Mouse (Mus musculus): ENCODE measurements around the gene Krcc1. TPM values are rescaled to one million over a fixed set of nuclear protein-coding genes. Genes with fewer than 3 reads are reported as not detected.

The Krcc1 gene
- 25.3 and 26.6 TPM in 2 replicates for polyA plus RNA-seq (2016; fragmentation: Nextera tagmentation; extraction: Ambion mirVana)

DNA sequence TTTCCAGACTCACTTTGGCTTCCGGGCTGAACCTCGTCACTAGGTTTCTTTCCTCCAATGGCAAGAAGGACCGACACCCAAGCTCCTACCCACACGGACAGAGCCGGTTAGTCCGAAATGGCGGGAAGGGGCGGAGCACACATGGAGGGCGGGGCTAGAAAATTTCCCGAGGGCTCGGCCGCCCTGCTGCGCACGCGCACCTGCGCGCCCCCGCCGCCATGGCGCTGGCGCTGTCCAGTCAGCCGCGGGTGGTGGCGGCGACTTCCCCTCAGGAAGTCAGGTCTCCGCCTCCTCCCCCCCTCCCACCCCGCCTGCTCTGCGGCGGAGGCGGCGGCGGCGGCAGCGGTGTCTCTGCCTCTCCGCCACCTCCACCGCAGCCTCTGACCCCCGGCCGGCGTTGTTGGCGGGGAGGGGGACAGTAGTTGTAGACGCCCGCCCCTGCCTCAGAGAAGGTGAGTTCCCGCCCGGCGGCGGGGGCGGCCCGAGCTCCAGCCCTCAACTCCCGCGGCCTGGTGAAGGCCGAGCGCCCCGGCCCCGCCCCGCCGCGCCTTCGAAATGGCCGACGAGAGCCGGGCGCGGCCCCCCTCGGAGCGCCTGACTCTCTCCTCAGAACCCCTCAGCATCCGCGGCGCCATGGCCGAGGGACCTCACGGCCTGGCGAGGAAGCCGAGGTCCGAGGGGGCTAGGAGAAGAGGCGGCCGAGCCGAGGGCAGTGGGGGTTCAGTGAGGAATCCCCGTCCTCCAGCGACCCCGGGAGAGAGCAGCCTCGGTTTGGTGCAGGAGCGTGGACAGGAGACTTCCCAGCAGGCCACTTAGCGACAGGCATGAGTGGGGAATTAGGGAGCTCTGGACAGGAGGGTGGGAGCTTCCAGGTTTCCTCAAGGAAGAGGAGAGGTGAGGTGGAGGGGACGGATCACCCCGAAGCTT, at the start of gene Krcc1:
Gene Krcc1 (plus strand): TSS at position 289 of the 927 bp plus-strand sequence.
- Histone ChIP-seq H3K4me2 (replicated peaks) (peak within 1 kb of the TSS; percentile 77), H3K4me3 (peak within 1 kb of the TSS; percentile 89), H3K36me3 (no peaks in the 10 kb centered on the region), H3K9ac (peak within 1 kb of the TSS; percentile 97), H3K27me3 (replicated peaks) (no peaks in the 10 kb centered on the region), H3K27ac (peak within 1 kb of the TSS; percentile 86), H3K4me1 (peaks cover 11% of the 10 kb centered on the region), H3K9me3 (no peaks in the 10 kb centered on the region)
- under 1% methylated on average over 73 of the region's 84 CpGs for WGBS
- ATAC-seq (ENCODE audit: low FRiP score, low read depth), result peak; percentile 94

DNA sequence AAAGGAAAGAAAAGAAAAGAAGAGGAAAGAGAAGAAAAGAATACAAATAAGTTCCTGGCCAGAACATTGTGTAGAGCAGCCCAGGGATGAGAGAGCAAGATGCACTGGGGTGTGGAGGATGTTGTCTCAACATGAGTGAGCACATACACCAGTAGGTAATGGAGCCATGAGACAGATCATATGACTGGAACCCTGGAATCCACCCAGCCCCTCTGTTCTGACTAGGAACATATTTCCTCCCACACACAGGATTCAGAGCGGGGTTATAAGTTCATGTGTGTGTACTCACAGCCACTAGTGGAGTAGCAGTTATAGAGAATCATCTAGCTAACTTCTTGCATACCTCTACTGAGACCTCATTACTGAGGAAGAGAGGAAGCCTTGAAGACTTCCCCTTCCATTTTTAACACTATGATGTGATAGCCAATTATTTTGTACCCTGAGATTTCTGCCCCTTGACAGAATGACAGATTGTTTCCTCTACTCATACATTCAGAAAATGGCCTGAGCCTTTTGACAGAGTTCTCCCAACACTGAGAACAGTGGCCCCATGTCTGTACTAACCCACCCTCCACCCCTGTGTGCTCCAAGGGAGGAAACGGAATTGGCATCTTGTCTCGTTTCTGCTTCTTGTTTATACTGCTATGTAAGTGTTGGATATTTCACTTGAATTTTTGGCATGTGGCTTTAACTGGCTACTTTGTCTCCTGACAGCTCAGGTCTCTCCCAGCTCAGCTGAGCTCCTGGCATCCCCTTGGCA, 47.1 kb upstream of the Krcc1 start:
- H3K27ac ChIP-seq, result no peak overlapping the region
- no peak overlapping the region for H3K4me2 ChIP-seq (replicated peaks)
- H3K4me1 ChIP-seq, result peaks cover 8% of the 10 kb centered on the region
- 87% methylated on average over 3 of the region's 3 CpGs for WGBS
- ATAC-seq (ENCODE audit: low FRiP score, low read depth), result no peak
- no peaks in the 10 kb centered on the region for H3K36me3 ChIP-seq
- no peaks in the 10 kb centered on the region for H3K9me3 ChIP-seq
- H3K27me3 ChIP-seq (replicated peaks), result no peaks in the 10 kb centered on the region
- H3K4me3 ChIP-seq, result no peak overlapping the region
- no peak overlapping the region for H3K9ac ChIP-seq

DNA sequence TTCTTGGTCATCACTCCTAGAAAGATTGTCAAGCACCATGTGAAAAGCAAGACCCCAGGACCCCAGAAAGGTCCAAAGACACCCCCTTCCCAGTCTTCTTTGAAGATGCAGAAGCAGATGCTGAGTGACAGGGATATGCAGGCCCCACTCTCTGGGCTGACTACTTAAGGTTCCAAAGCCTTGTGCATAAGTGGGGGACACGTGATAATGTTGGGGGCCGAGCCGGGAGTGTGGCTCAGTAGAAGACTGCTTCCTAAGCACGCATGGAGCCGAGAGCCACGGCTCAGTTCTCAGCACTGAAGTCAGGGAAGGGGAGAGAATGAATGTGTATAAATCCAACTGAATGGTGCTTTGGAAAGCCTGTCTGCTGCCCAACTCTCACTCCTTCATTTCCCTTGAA, 44.9 kb upstream of the Krcc1 start:
- Histone ChIP-seq H3K36me3 (no peaks in the 10 kb centered on the region), H3K4me1 (peaks cover 8% of the 10 kb centered on the region), H3K27ac (no peak overlapping the region), H3K4me2 (replicated peaks) (no peak overlapping the region), H3K9me3 (no peaks in the 10 kb centered on the region), H3K9ac (no peak overlapping the region), H3K27me3 (replicated peaks) (no peaks in the 10 kb centered on the region), H3K4me3 (no peak overlapping the region)
- no peak for ATAC-seq (ENCODE audit: low FRiP score, low read depth)
- 46% methylated on average over 6 of the region's 6 CpGs for WGBS

DNA sequence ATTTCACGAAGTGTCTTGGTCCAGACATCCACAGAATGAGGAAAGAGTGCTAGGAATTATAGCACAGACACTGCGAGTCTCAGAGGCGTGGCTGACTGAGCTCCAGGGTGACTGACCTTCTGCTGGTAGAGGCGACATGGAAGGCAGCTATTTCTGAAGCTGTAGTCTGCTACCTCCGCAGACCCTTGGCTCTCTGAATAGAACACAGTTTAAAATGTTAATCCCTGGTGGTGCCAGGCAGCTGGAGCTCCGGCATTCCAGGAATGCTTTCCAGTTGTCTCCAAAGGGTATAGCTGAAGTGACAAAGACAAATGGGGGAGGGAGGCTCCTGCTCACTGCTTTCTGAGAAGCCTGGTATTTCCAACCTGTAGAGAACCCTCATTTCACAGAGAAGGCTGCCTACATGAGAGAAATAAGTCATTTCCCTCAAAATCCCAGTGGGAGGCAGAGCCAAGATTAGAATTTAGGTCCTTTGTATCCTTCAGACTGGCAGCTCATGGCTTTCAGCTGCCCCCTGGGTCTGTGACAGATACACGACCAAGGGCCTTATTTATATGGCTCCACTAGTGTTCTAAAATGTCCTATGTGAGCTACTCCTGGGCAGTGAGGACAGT, 44.2 kb upstream of the Krcc1 start:
- H3K36me3 ChIP-seq, result no peaks in the 10 kb centered on the region
- H3K9me3 ChIP-seq, result no peaks in the 10 kb centered on the region
- H3K4me3 ChIP-seq, result no peak overlapping the region
- no peak overlapping the region for H3K9ac ChIP-seq
- no peak overlapping the region for H3K4me2 ChIP-seq (replicated peaks)
- H3K27ac ChIP-seq, result no peak overlapping the region
- peaks cover 8% of the 10 kb centered on the region for H3K4me1 ChIP-seq
- H3K27me3 ChIP-seq (replicated peaks), result no peaks in the 10 kb centered on the region
- WGBS, result 7% methylated on average over 7 of the region's 7 CpGs
- ATAC-seq (ENCODE audit: low FRiP score, low read depth), result 0 out of 2 replicates have a peak, but pooled peaks have one; percentile 25

DNA sequence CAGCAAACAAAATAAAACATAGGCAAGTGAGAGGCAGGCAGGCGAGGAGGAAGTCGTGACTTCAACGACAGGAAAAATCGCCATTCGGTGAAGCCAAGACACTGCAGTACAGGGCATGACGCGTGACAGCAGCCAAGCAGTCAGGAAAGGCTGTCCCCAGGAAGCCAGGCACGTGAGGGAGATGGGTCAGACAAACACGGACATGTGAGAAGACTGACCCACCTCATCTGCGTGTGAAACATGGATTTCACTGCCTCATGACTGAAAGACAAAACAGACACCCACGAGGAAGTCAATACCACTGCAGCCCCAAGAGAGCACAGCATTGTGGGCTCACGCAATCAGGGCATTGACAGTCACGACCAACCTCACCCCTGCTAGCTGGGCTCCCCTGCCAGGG, 36.4 kb upstream of the Krcc1 start:
- 85% methylated on average over 13 of the region's 13 CpGs for WGBS
- H3K4me2 ChIP-seq (replicated peaks), result no peak overlapping the region
- H3K4me1 ChIP-seq, result no peaks in the 10 kb centered on the region
- no peak for ATAC-seq (ENCODE audit: low FRiP score, low read depth)
- no peak overlapping the region for H3K27ac ChIP-seq
- no peaks in the 10 kb centered on the region for H3K36me3 ChIP-seq
- no peak overlapping the region for H3K9ac ChIP-seq
- no peak overlapping the region for H3K4me3 ChIP-seq
- H3K27me3 ChIP-seq (replicated peaks), result no peaks in the 10 kb centered on the region
- H3K9me3 ChIP-seq, result no peaks in the 10 kb centered on the region

DNA sequence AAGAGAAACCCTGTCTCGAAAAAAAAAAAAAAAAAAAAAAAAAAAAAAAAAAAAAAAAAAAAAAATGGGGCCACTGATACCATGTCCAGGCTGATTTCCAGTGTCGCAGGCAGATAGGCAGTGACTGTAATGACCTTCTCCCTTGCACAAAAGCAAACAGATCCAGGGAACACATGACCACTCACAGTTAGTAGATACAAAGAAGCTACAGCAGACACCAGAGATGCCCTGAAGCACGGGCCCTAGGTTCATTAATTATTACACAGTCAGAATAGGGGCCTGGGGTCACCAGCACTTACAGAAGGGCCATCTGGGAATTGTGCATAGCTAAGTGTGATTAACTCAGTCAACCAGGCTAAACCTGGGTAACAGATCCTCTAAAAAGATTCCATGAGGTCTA, 35.5 kb upstream of the Krcc1 start:
- H3K27ac ChIP-seq, result no peak overlapping the region

DNA sequence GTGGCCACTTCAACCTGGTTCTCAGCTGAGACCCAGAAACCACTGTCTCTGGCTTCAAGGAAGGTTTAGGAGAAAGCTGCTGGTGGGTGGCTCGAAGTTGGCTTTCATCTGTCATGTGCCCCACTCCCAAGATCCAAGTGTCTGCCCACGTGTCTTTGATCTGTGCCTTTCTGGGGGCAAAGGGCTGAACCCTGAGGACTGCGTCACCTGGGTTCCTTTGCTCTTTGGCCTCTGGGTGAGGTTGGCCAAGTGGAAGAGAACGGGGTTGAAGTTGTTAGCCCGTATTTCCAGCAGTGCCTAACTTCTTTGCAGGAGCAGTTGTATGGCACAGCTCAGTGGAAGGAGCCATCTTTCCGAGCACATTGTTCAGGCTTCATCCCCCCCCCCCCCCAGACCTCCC, 35.0 kb upstream of the Krcc1 start:
- Histone ChIP-seq H3K4me2 (replicated peaks) (no peak overlapping the region), H3K4me1 (no peaks in the 10 kb centered on the region), H3K9ac (no peak overlapping the region), H3K36me3 (no peaks in the 10 kb centered on the region), H3K27ac (no peak overlapping the region), H3K4me3 (no peak overlapping the region), H3K27me3 (replicated peaks) (no peaks in the 10 kb centered on the region), H3K9me3 (no peaks in the 10 kb centered on the region)
- WGBS, result 82% methylated on average over 6 of the region's 6 CpGs
- ATAC-seq (ENCODE audit: low FRiP score, low read depth), result no peak

More for the DNA sequence above, 35.5 kb upstream of the Krcc1 start:
- no peaks in the 10 kb centered on the region for H3K36me3 ChIP-seq
- H3K9ac ChIP-seq, result no peak overlapping the region
- no peak overlapping the region for H3K4me3 ChIP-seq
- H3K4me2 ChIP-seq (replicated peaks), result no peak overlapping the region
- WGBS, result 79% methylated on average over 3 of the region's 3 CpGs
- no peak for ATAC-seq (ENCODE audit: low FRiP score, low read depth)
- H3K27me3 ChIP-seq (replicated peaks), result no peaks in the 10 kb centered on the region
- H3K9me3 ChIP-seq, result no peaks in the 10 kb centered on the region
- H3K4me1 ChIP-seq, result no peaks in the 10 kb centered on the region

DNA sequence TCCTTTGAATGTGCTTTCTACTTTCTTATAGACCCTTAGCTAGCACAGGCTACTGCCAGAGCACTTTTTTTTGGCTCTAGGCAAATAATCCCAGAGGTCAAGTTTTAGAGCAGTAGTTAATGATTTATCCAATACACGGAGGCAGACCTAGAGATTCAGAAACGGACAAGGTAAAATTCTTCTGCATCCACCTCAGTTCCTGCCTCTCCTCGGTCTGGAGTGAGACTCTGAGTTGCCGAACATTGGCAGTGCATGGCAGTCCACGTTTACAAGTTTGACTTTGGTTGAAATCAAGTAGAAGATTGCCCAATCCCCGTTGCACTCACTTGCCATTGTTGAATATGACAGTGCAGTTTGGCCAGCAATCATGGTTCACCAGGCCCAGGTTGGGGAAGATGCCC, 34.4 kb upstream of the Krcc1 start:
- Histone ChIP-seq H3K36me3 (no peaks in the 10 kb centered on the region), H3K27ac (no peak overlapping the region), H3K9me3 (no peaks in the 10 kb centered on the region), H3K4me1 (no peaks in the 10 kb centered on the region), H3K9ac (no peak overlapping the region), H3K27me3 (replicated peaks) (no peaks in the 10 kb centered on the region), H3K4me2 (replicated peaks) (no peak overlapping the region), H3K4me3 (no peak overlapping the region)
- 84% methylated on average over 6 of the region's 6 CpGs for WGBS
- ATAC-seq (ENCODE audit: low FRiP score, low read depth), result no peak

DNA sequence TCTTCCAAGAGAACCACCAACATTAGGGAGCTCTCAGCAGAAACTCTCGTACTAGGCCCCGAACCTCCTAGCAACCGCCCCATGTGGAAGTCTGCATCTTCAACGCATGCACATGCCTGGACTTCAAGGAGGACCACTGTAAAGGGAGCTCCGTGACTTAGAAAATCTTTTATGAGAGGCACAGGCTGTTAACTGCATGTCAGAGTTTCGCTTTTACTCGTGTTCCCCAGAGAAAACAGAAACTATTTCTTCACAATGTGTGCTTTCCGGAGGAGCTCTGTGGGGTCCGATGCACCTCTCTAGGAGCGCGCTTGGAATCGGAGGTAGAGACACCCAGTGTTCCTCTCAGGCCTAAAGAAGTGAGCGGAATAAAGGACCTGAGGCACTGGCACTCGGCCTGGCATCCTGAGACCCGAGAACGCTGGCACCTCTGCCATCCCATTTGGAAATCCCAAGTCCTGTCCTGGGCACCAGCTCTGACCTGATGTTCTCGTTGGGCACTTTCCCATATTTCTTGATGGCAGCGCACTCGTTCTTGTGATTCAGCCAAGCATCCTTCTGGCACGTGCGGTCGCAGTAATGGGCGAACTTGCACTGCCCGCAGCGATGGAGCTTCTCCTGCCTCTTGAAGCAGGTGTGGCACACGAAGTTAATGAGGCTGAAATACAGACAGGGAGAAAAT, 32.3 kb upstream of the Krcc1 start:
- H3K9ac ChIP-seq, result no peak overlapping the region
- WGBS, result 92% methylated on average over 26 of the region's 26 CpGs
- no peak overlapping the region for H3K4me3 ChIP-seq
- H3K27me3 ChIP-seq (replicated peaks), result no peaks in the 10 kb centered on the region
- H3K4me1 ChIP-seq, result no peaks in the 10 kb centered on the region
- no peaks in the 10 kb centered on the region for H3K36me3 ChIP-seq
- no peaks in the 10 kb centered on the region for H3K9me3 ChIP-seq
- H3K27ac ChIP-seq, result no peak overlapping the region
- no peak overlapping the region for H3K4me2 ChIP-seq (replicated peaks)
- no peak for ATAC-seq (ENCODE audit: low FRiP score, low read depth)

DNA sequence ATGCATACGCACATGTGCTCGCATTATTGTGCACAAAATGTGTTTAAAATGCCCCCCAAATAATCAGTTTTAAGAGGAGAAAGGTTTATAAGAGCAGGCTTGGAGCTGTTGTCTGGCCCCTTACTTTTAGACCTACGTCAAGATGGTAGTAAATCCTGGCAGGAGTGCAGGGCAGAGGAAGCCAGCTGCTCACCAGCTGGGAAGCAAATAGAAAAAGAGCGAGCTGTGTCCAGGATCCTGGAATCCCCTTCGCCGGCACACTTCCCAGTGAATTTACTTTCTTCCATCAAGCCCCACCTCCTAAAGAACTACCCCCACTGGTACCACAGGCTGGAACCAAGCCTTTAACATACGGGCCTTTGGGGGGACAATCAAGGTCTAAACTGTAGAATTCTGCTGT, 30.6 kb upstream of the Krcc1 start:
- no peaks in the 10 kb centered on the region for H3K27me3 ChIP-seq (replicated peaks)
- ATAC-seq (ENCODE audit: low FRiP score, low read depth), result no peak
- no peak overlapping the region for H3K27ac ChIP-seq

DNA sequence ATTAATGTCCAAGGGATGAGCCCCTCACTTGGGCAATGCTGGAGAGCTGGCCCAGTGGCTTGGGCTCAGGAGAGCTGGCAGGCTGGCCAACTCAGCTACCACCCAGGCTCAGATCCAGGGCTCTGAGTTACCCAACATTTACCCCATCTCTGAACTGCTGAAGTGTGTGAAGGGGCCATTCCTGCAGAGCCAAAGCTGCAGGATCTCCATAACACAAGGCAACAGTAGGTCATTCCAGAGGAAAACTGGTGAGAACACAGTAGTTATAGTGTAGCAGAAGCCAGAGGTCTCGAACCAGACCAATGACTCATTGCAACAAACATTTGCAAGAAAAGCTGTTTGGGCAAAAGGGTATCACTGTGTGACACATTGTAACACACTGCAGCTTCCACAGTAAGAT, 28.7 kb upstream of the Krcc1 start:
- Histone ChIP-seq H3K4me2 (replicated peaks) (no peak overlapping the region), H3K4me3 (no peak overlapping the region), H3K9ac (no peak overlapping the region), H3K4me1 (no peaks in the 10 kb centered on the region), H3K27me3 (replicated peaks) (no peaks in the 10 kb centered on the region), H3K27ac (no peak overlapping the region), H3K9me3 (no peaks in the 10 kb centered on the region), H3K36me3 (no peaks in the 10 kb centered on the region)
- ATAC-seq (ENCODE audit: low FRiP score, low read depth), result no peak
- 88% methylated on average over 1 of the region's 1 CpGs for WGBS

More for the DNA sequence above, 30.6 kb upstream of the Krcc1 start:
- Histone ChIP-seq H3K9me3 (no peaks in the 10 kb centered on the region), H3K4me2 (replicated peaks) (no peak overlapping the region), H3K9ac (no peak overlapping the region), H3K4me3 (no peak overlapping the region), H3K36me3 (no peaks in the 10 kb centered on the region), H3K4me1 (no peaks in the 10 kb centered on the region)
- WGBS, result 83% methylated on average over 7 of the region's 7 CpGs

DNA sequence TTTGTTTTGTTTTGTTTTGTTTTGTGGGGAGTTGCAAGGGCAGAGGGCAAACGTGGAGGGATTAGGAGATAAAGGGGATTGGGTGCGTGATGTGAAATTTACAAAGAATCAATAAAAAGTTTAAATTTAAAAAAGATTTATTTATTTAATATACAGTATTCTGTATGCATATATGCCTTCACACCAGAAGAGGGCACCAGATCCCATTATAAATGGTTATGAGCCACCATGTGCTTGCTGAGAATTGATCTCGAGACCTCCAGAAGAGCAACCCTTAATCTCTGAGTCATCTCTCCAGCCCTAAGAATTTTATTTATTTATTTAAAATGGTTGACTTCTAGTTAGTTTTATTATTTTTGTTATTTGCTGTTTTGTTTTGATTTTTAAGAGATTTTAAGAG, 28.2 kb upstream of the Krcc1 start:
- Histone ChIP-seq H3K4me3 (no peak overlapping the region), H3K4me2 (replicated peaks) (no peak overlapping the region), H3K9ac (no peak overlapping the region), H3K36me3 (no peaks in the 10 kb centered on the region), H3K9me3 (no peaks in the 10 kb centered on the region), H3K27me3 (replicated peaks) (no peaks in the 10 kb centered on the region), H3K4me1 (no peaks in the 10 kb centered on the region), H3K27ac (no peak overlapping the region)
- 88% methylated on average over 3 of the region's 3 CpGs for WGBS
- ATAC-seq (ENCODE audit: low FRiP score, low read depth), result no peak
